Mouse (Mus musculus) limb, embryonic 13.5 days (tissue): Measurements from ENCODE around the gene Itga10. TPM values are rescaled to one million over a fixed set of nuclear protein-coding genes. Genes with fewer than 3 reads are reported as not detected.
"Not testable (repeated sequence)": the region's sequence is repeated elsewhere in the genome, so short reads cannot be mapped to it uniquely, and the experiment has no call there.

Experiments used
- ATAC-seq: fragments of 200-750 bp; cut with Nextera tagmentation; 2 replicates; pipeline ENCODE4 v1.8.0; 2017; ENCODE audit warnings: low read depth, moderate number of reproducible peaks, moderate TSS enrichment; ENCODE audit not compliant: low FRiP score
- H3K27ac ChIP-seq: fragments of 300-500 bp; sonication (generic); 2 replicates; pipeline ENCODE4 v1.5.1; 2015; ENCODE audit warnings: inconsistent platforms, mild to moderate bottlenecking, moderate library complexity
- H3K27me3 ChIP-seq: fragments of 300-500 bp; sonication (generic); 2 replicates; pipeline ENCODE4 v1.6.1; 2015; ENCODE audit warnings: mild to moderate bottlenecking, inconsistent platforms
- H3K36me3 ChIP-seq: fragments of 300-500 bp; sonication (generic); 2 replicates; pipeline ENCODE4 v1.6.1; 2015; ENCODE audit warnings: inconsistent platforms, mild to moderate bottlenecking, moderate library complexity
- H3K4me1 ChIP-seq: fragments of 300-500 bp; sonication (generic); 2 replicates; pipeline ENCODE4 v1.6.1; 2015; ENCODE audit warnings: inconsistent platforms
- H3K4me2 ChIP-seq: fragments of 300-500 bp; sonication (generic); replicated peaks from 2 replicates; pipeline ENCODE4 v1.6.1; 2015; ENCODE audit warnings: inconsistent platforms, mild to moderate bottlenecking, moderate library complexity
- H3K4me3 ChIP-seq: fragments of 300-500 bp; sonication (generic); 2 replicates; pipeline ENCODE4 v1.5.1; 2015; ENCODE audit warnings: moderate library complexity, mild to moderate bottlenecking, inconsistent platforms
- H3K9ac ChIP-seq: fragments of 300-500 bp; sonication (generic); 2 replicates; pipeline ENCODE4 v1.6.1; 2015; ENCODE audit warnings: mild to moderate bottlenecking, inconsistent platforms
- H3K9me3 ChIP-seq: fragments of 300-500 bp; sonication (generic); 2 replicates; pipeline ENCODE4 v1.6.1; 2016; ENCODE audit warnings: inconsistent platforms
- WGBS: fragments of 180-500 bp; shearing (Covaris S2); methylation state at CpG from one replicate; pipeline ENCODE4 v1.1.7; 2015; 5-methylcytosine and 5-hydroxymethylcytosine counted together
- polyA plus RNA-seq: library from polyadenylated mRNA; unstranded; fragments of >200 nt; fragmentation: Nextera tagmentation; extraction: Ambion mirVana; gene quantifications from 2 replicates; pipeline ENCODE4 v1.2.1, GENCODE M21; 2015

Itga10 gene
- polyA plus RNA-seq, 1 experiment from 2014 or later, result 3.1 TPM

GRCm38 (mm10) chr3:96601941-96602703 lies 43.3 kb upstream of the Itga10 start:
- peaks cover 64% of the 10 kb centered on the region for H3K4me1 ChIP-seq

DNA sequence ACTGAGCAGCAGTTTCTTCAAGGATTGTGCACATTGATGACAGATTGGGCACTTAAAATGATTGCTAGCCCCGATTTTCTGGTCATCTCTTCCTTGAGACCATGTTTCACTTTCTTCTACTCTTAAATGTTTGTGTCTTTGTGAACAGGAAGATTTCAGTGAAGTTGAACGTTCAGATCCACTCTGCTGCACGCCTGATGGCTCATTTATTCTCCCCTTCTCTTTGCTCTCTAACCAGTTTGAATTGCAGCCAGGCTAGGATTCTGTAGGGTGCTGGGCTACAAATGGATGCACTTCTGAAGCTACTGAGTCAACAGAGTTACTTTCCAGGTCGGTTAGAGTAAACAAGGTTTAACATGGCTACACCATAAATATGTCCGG lies 42.7 kb upstream of the Itga10 start:
- H3K27ac ChIP-seq, result peak overlapping the region; percentile 94
- no peaks in the 10 kb centered on the region for H3K9me3 ChIP-seq
- peak overlapping the region; percentile 87 for H3K9ac ChIP-seq
- WGBS, result 39% methylated on average over 5 of the region's 5 CpGs
- no peak for ATAC-seq
- peak overlapping the region; percentile 84 for H3K4me2 ChIP-seq
- peaks cover 9% of the 10 kb centered on the region; the same call in 1 of the 2 replicates for H3K27me3 ChIP-seq
- peak overlapping the region; percentile 76 for H3K4me3 ChIP-seq
- peaks cover 58% of the 10 kb centered on the region for H3K4me1 ChIP-seq
- peaks cover 20% of the 10 kb centered on the region; the same call in 1 of the 2 replicates for H3K36me3 ChIP-seq

More at GRCm38 (mm10) chr3:96601941-96602703, 43.3 kb upstream of the Itga10 start:
- Histone ChIP-seq H3K9me3 (no peaks in the 10 kb centered on the region), H3K27ac (peak overlapping the region; percentile 94), H3K27me3 (peaks cover 9% of the 10 kb centered on the region; the same call in 1 of the 2 replicates), H3K4me2 (peak overlapping the region; percentile 84), H3K9ac (peak overlapping the region; percentile 87), H3K4me3 (peak overlapping the region; percentile 76), H3K36me3 (peaks cover 20% of the 10 kb centered on the region; the same call in 1 of the 2 replicates)
- no peak for ATAC-seq
- WGBS, result 27% methylated on average over 10 of the region's 10 CpGs

- Histone ChIP-seq H3K9ac (peak overlapping the region; percentile 87), H3K4me2 (peak overlapping the region; percentile 84), H3K4me3 (peak overlapping the region; percentile 76), H3K27me3 (peaks cover 9% of the 10 kb centered on the region; the same call in 1 of the 2 replicates), H3K36me3 (peaks cover 20% of the 10 kb centered on the region; the same call in 1 of the 2 replicates), H3K4me1 (peaks cover 54% of the 10 kb centered on the region), H3K27ac (peak overlapping the region; percentile 94; the same call in 1 of the 2 replicates), H3K9me3 (no peaks in the 10 kb centered on the region)
- ATAC-seq, result no peak
- WGBS, result 53% methylated on average over 5 of the region's 5 CpGs
Measured at GRCm38 (mm10) chr3:96603311-96603710, 42.1 kb upstream of the Itga10 start.

GRCm38 (mm10) chr3:96606007-96606406 lies 39.4 kb upstream of the Itga10 start:
- H3K9ac ChIP-seq, ATAC-seq, H3K27me3 ChIP-seq, H3K4me3 ChIP-seq, H3K27ac ChIP-seq, H3K9me3 ChIP-seq, H3K4me2 ChIP-seq: not testable (repeated sequence)
- WGBS, result 84% methylated on average over 4 of the region's 4 CpGs
- peaks cover 22% of the 10 kb centered on the region; the same call in 1 of the 2 replicates for H3K36me3 ChIP-seq
- peaks cover 34% of the 10 kb centered on the region for H3K4me1 ChIP-seq

DNA sequence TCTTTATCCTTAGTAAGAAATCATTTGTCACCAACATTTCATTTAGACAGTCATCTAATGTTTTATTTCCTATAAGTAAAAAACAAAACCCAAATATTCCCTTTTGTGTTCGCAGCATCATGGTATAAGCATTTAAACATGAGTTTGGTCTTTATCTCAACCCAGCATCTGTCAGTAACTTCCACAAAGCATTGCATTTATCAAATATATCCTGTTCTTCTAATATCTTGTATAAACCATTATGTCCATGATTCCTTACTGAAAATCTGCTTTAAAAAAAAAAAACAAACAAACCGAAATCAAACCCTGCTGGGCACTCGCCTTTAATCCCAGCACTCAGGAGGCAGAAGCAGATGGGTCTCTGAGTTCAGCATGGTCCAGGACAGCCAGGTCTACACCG lies 38.8 kb upstream of the Itga10 start:
- no peak overlapping the region for H3K4me3 ChIP-seq
- no peak overlapping the region for H3K4me2 ChIP-seq
- H3K9ac ChIP-seq, result no peak overlapping the region
- WGBS, result 91% methylated on average over 4 of the region's 4 CpGs
- no peak overlapping the region for H3K27ac ChIP-seq
- H3K4me1 ChIP-seq, result peaks cover 34% of the 10 kb centered on the region
- no peak for ATAC-seq
- H3K27me3 ChIP-seq, result no peaks in the 10 kb centered on the region
- H3K9me3 ChIP-seq, result no peaks in the 10 kb centered on the region
- peaks cover 22% of the 10 kb centered on the region; the same call in 1 of the 2 replicates for H3K36me3 ChIP-seq

GRCm38 (mm10) chr3:96617941-96618340 lies 27.4 kb upstream of the Itga10 start:
- no peak for ATAC-seq

DNA sequence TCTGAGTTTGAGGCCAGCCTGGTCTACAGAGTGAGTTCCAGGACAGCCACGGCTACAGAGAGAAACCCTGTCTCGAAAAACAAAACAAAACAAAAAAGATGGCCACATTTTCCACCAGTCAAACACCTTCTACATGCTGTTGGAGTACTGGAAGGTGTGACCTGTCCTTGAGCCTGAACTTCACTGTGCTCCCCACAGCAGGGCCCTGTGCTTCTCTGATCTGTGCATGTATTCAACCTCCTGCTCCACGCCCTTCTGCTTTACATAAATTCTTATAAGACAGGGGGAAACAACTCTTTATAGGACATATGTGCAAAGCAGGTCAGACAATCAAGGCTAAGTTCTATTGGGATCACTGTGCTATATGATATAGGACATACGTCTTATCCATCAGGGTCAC lies 22.2 kb upstream of the Itga10 start:
- Histone ChIP-seq H3K36me3 (peaks cover 69% of the 10 kb centered on the region), H3K4me2 (no peak overlapping the region), H3K9me3 (no peaks in the 10 kb centered on the region), H3K27ac (no peak overlapping the region), H3K9ac (no peak overlapping the region), H3K4me3 (no peak overlapping the region), H3K27me3 (no peaks in the 10 kb centered on the region), H3K4me1 (no peaks in the 10 kb centered on the region)
- 92% methylated on average over 4 of the region's 4 CpGs for WGBS
- ATAC-seq, result no peak

More at GRCm38 (mm10) chr3:96617941-96618340, 27.4 kb upstream of the Itga10 start:
- no peaks in the 10 kb centered on the region for H3K9me3 ChIP-seq
- no peak overlapping the region for H3K4me3 ChIP-seq
- H3K9ac ChIP-seq, result no peak overlapping the region
- no peaks in the 10 kb centered on the region for H3K27me3 ChIP-seq
- 84% methylated on average over 3 of the region's 3 CpGs for WGBS
- H3K4me2 ChIP-seq, result no peak overlapping the region
- no peak overlapping the region for H3K27ac ChIP-seq
- peaks cover 74% of the 10 kb centered on the region for H3K36me3 ChIP-seq
- H3K4me1 ChIP-seq, result no peaks in the 10 kb centered on the region

DNA sequence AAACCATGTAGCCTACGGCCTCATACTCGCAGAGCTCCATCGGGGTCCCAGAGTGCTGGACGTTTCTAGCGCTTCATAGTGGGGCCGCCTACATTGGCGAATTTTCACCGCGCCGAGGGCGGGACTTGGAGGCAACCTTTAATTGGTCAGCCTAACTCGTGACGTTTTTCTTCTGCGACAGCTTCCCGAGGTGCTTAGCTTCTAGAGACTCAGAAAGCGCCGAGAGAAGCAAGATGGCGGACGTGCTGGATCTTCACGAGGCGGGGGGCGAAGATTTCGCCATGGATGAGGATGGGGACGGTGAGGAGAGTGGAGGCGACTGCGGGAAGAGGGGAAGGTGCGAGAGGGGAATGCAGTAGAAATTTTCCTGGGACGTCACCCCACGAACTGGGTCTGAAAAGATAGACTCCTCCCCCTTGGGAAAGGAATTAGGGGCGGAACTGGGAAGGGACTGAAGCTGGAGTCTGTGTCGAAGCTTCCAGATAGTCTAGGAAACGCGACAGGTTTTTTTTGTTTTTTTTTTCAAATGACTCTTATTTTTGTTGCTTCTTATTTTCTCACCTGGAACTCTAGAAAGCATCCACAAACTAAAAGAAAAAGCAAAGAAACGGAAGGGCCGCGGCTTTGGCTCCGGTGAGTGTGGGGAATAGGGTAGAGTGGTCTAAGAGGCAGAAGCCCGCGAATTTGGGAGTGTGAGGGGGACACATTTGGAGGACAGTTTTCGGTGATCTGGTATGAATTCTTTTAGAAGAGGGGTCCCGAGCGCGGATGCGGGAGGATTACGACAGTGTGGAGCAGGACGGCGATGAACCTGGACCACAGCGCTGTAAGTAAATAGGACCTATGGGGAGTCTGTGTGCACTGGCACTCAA lies 15.4 kb upstream of the Itga10 start, which contains the start of gene Rbm8a:
TSS of gene Rbm8a (plus strand) at position 205 of the 872 bp plus-strand sequence.
- H3K4me1 ChIP-seq, result peaks cover 22% of the 10 kb centered on the region
- ATAC-seq, result peak; percentile 94
- peak within 1 kb of the TSS; percentile 84 for H3K9ac ChIP-seq
- 1% methylated on average over 48 of the region's 48 CpGs for WGBS
- no peaks in the 10 kb centered on the region for H3K9me3 ChIP-seq
- peak within 1 kb of the TSS; percentile 83 for H3K4me2 ChIP-seq
- peak within 1 kb of the TSS; percentile 78 for H3K4me3 ChIP-seq
- no peaks in the 10 kb centered on the region for H3K27me3 ChIP-seq
- H3K36me3 ChIP-seq, result peaks cover 42% of the 10 kb centered on the region
- H3K27ac ChIP-seq, result peak within 1 kb of the TSS; percentile 79

- Histone ChIP-seq H3K27ac (no peak overlapping the region), H3K4me3 (no peak overlapping the region), H3K27me3 (no peaks in the 10 kb centered on the region), H3K36me3 (peaks cover 30% of the 10 kb centered on the region), H3K9ac (no peak overlapping the region), H3K4me1 (peaks cover 35% of the 10 kb centered on the region), H3K4me2 (no peak overlapping the region), H3K9me3 (no peaks in the 10 kb centered on the region)
- no peak for ATAC-seq
Measured at GRCm38 (mm10) chr3:96632058-96632457, 13.3 kb upstream of the Itga10 start.

GRCm38 (mm10) chr3:96634015-96634414 lies 11.4 kb upstream of the Itga10 start:
- WGBS, result 63% methylated on average over 1 of the region's 1 CpGs
- no peak for ATAC-seq
- Histone ChIP-seq H3K27me3 (no peaks in the 10 kb centered on the region), H3K4me2 (no peak overlapping the region), H3K4me1 (peaks cover 35% of the 10 kb centered on the region), H3K4me3 (no peak overlapping the region), H3K36me3 (peaks cover 45% of the 10 kb centered on the region), H3K27ac (no peak overlapping the region), H3K9me3 (peaks cover 2% of the 10 kb centered on the region; the same call in 1 of the 2 replicates), H3K9ac (no peak overlapping the region)

GRCm38 (mm10) chr3:96634928-96635879 lies 10.2 kb upstream of the Itga10 start, which contains the start of the genes Pex11b and Gm42957:
Pex11b (plus strand) TSS chr3:96635376.
Gm42957 (plus strand) TSS chr3:96635474.
- peaks cover 56% of the 10 kb centered on the region for H3K36me3 ChIP-seq
- peak within 1 kb of the TSS; percentile 81 for H3K27ac ChIP-seq
- WGBS, result 2% methylated on average over 60 of the region's 60 CpGs
- ATAC-seq, result peak; percentile 88
- H3K9me3 ChIP-seq, result peaks cover 4% of the 10 kb centered on the region; the same call in 1 of the 2 replicates
- peak within 1 kb of the TSS; percentile 93 for H3K4me3 ChIP-seq
- peak within 1 kb of the TSS; percentile 76 for H3K4me2 ChIP-seq
- no peaks in the 10 kb centered on the region for H3K27me3 ChIP-seq
- peaks cover 33% of the 10 kb centered on the region for H3K4me1 ChIP-seq
- peak within 1 kb of the TSS; percentile 96 for H3K9ac ChIP-seq
